Mouse (Mus musculus) thymus, postnatal 4 days (tissue): ENCODE data around the gene Per2.
A peak's percentile ranks its signal among the peaks of the same experiment; 100 is the strongest.

Source experiments
- DNase-seq: peaks from one replicate; pipeline ENCODE4 v3.0.0; 2021

The Per2 gene

DNA sequence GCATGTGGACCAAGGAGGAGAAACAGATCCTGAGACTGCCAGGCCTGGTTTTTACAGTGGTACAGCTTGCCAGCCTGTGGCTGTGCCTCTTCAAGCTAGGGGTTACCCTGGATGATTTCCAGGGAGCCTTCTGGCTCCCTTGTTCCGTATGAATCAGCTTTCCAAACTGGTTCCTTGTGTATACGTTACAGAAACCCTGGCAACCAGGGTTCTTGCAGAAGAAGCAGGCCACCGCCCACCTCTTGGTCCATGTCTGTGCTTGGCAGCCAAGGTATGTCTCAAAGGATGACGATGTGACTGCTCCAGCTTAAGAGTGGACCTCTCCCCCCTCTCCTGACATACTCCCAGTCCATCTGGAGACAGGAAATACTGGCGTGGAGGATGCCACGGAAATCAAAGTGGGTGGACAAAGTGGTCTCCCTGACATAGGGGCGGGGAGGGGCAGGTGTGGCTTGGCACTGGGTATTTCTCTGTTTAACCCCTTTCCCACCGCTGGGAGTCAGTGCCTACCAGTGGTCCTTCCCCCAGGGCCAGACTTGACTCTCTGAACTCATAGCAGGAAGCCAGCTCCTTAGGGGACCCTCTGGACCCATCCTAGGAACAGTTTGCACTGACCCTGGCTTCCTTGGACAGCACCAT is 782 bp downstream of the Per2 start:
- DNase-seq = peak; percentile 23

DNA sequence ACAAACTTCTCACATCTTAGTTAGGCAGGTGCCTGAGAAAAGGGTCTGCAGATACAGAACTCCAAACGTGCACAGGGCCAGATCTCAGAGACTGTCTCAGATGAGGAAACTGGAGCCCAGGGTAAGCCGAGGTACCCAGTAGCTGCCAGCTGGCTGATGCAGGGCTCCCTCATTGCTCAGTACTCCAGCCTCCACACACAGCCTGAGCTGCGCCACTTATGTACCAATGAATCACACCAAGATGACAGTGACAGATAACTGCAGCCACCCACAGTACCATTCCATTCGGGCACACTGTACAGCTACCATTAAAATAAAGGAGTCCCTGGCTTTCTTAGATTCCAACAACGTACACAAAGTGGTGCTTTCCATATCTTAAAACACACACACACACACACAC is 1.4 kb downstream of the Per2 start:
- DNase-seq = no peak

DNA sequence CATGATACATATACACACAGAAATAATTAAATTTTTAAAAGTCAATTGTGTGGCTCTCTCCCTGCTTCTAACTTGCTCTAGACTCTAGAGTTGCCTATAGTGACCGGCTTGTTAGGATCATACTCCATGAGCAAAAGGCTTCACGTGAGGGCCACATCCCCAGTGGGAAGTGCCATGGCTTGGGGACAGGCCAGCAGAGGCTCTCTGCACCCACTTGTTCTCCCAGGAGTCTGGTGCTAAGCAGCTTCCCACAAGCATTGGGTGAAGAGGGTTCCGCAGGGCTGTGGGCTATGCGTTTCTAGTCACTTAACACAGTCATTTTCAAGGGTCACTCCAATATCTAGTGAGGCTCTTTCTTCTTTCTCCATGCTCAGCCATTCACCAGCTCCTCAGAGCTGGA is 2.0 kb downstream of the Per2 start:
- DNase-seq = no peak

DNA sequence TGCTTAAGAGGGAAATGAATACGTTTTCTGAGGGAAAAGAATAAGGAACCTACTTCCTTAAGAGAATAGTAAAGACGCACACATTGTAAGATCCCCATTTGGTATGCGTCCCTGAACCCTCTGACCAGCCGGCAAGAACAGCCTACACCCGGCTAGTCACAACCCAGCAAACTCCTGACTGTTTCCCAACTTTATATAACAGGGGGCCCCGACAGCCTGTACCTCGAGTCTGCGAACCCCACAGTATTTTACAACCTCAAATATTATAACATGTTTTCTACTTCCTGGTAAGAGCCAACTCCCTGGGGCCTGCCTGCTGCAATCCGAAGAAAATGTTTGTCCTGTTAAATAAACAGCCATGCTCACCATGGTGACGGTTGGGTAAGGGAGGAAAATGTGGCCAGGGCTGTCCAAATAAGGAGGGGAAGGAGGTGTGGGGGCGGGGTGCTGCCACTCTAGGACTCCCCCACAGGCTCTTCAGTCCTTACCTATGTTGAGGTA is 2.8 kb downstream of the Per2 start:
- no peak for DNase-seq

GRCm38 (mm10) chr1:91455661-91456161 is 3.4 kb downstream of the Per2 start:
- DNase-seq = no peak

DNA sequence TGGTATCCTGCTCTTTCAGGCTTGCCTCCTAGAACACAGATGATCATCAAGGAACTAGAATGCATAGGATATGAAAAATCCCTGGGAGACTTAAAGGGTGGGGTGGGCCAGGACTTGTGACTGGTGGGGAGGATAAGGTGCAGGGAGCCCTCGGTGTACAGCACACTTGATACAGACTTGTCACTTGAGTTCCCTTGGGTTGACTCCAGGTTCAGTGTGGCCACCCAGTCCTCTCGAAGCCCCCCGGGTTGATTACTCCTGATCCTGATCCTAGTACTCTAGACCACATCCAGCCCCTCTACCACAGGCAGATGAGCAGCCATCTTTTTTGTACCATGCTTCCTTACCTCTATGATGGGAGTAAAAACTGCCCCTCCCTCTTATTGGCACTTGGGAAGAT is 4.2 kb downstream of the Per2 start:
- DNase-seq = no peak

DNA sequence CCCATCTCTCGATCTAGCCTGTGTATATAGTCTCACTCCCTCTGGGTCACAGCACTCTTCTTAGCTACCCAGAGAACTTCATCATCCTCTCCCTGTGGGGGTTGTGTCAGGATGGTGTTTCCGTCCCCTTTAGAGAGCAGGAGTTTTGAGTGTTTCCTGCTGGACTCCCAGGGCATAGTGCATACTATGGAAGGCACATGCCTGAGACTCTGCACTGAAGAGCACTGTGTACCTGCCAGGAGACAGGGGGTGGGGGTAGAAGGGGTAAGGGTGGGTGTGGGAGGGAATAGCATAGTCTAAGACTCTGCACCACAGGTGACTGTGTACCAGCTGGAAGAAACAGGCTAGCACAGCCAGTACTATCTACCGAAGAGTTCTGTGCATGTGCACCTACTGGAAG is 4.8 kb downstream of the Per2 start:
- DNase-seq = no peak

GRCm38 (mm10) chr1:91453932-91454331 is 5.2 kb downstream of the Per2 start:
- DNase-seq = no peak

DNA sequence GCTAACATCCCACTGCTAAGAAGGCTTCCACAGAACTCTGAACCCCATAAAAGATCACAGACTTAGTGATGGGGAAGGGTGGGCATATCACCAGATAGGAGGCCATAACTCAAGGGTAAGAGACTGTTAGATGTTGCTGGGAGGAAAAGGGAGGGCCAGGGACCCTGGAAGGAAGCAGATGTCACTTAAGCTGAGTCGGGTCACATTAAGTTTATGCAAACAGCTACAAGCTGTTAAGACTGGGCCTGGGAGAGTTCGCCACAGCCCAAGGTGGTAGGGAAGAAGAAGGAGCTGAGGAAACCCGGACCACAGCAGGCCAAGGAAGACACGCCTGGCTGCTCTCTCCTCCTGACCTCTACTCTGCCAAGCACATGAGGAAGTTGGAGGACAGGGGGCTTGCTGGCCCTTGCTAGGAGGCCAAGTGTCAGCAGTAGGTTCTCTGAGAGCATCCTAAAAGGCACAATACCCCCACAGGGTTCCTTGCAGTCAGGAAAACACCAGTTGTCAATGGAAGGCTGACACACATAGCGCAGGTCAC is 7.5 kb downstream of the Per2 start:
- no peak for DNase-seq

- no peak for DNase-seq
These were observed 8.3 kb downstream of the Per2 start for GRCm38 (mm10) chr1:91450851-91451250.

DNA sequence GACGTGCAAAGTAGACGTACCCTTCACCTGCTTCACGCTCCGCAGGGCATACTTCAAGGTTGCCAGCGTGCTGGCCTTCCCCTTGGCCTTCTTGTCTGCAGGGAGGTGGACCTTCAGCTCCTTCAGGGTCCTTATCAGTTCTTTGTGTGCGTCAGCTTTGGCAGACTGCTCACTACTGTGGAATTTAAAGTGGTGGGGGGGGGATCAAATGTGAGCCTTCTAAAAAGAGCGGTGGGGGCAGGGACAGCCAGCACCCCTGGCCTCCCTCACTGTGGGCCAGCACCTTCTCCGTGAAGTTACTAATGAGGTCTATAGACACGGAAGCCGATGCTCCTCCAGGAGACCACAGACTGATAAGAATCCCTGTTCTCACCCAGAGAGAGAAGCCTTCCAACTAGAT is 10.4 kb downstream of the Per2 start:
- no peak for DNase-seq

- DNase-seq = no peak
These were observed 12.6 kb downstream of the Per2 start for GRCm38 (mm10) chr1:91446511-91446910.

DNA sequence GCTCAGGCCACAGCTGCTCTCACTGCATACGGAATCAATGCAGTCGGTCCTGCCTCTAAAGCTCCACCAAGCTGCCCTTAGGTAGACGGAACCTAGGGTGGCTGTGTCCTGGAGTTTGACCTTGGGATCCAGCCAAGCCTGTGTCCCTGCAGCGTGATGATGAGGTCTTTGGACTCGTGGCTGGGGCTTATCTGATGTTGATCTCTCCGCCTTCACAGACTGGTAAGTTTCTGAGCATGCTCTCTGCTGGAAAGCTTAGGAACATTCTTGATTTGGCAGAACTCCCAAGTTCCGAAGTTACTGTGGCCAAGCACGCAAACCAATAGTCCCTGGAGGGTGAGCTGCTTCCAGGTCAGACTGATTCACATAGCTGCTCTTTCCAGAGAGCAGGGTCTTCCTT is 13.1 kb downstream of the Per2 start:
- no peak for DNase-seq

DNA sequence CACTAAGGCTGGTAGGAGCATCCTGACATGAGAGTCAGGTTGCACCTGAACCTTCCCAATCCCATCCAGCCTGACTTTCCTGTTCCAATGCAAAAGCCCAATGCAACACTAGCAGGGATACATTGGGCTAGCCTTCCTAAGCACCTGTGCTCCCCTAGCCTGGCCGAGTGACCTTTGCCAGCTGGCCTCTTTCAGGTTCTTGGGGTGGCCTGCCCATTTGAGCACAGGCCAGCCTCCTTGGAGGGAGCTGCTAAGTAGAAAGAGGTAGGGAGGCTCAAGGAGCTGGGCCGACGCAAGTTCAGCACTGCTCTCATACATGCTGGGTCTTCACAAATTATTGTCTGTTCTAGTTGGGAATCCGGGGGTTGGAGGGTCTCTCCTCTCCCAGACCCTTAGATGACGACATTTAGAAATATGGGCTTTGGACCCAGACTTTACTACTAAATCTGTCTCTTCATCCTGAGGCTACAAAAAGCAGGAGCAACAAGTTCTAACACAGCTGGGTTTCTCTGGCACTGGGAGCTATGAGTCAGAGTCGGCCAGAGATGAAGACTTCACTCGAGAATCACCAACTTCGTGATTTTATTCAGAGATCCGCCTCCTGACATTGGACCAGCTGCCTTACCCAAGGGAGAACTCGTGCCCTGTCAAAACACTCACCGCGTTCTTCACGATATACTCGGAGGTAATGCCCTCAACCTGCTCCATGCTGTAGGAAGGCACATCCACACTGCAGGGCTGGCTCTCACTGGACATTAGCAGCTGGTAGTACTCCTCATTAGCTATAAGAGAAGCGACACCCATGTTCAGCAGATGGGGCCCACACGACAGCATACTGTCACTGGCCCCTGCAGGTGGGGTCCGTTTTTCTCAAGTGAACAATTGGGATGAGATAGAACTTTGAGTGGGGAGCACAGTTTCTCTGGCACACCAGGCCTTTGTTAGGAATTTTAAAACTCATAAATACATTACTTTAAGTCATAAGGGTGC is 14.0 kb downstream of the Per2 start:
- DNase-seq = no peak

DNA sequence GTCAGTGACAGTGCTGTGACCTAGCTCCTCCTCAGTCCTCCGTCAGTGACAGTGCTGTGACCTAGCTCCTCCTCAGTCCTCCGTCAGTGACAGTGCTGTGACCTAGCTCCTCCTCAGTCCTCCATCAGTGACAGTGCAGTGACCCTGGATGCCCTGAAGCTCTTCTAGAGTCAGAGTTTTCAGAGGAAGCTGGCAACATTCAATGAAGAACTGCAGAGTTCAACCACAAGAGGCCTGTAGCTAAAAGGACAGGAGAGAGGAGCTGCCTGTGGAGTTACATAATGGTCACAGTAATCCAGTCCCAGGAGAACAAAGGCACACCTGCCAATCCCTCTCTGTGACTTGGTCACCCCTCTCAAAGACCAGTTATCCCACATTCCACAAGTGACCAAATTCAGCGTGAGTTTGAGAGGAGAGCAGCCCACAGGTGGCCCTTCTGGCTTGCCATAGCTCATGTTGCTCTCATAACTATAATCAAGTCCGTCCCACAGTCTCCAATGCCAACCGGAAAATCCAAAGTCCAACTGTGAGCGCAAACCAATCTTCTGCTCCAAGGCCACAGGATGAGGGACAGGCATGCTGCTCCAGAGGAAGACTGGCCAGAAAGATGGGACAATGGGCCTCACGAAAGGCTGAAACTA is 16.7 kb downstream of the Per2 start:
- no peak for DNase-seq

DNA sequence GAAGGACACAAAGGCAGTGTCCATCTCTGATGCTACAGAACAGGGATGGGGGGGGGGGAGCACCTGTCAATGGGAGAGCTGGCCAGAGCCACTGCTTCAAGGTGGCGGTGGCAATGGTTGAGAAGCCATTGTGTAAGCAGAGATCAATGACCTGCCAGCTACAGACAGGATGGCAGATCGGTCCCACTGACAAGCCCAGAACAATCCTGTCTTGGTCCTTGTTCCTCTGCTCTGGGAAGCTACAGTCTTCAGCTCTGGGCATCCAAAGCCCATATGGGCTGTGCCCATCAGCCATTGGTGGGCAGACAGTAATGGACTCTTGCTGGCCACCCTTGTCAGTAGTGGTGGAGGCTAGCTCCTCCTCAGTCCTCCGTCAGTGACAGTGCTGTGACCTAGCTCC is 17.3 kb downstream of the Per2 start:
- no peak for DNase-seq

DNA sequence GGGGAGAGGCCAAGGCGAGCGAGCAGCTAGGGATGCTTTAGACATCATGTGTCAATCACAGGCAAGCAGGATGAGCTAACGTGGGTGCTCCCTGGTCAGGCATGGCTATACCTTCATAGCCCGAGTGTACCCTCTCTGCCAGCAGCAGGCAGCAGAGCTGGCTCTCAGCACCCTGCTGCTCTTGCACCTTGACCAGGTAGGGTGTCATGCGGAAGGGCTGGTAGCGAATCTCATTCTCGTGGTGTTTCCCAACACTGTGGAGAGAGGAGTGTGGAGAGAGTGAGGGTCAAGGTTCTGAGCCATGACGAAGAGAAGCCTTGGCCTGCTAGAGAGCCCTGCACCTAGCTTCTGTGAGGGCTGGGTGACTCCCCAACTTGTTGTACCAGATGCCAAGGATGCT is 19.3 kb downstream of the Per2 start:
- no peak for DNase-seq

DNA sequence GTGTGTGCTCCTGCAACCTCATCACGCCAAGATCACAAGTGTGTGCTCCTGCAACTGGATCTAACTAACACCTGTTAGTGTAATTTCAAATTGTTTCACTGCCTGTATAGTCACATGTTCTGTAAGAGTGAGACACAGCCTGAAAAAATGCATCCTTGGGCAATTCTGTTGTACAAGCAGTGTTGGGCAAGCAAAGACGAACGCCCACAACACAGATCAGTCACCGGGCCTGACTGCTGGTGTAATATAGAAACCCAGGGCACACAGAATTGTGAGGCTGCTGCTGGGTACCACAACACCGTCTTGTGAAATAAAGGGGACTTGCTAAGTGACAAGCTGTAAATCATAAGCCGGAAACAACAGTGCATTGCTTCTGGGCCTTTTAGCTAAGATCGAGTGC is 21.6 kb downstream of the Per2 start:
- DNase-seq = no peak

DNA sequence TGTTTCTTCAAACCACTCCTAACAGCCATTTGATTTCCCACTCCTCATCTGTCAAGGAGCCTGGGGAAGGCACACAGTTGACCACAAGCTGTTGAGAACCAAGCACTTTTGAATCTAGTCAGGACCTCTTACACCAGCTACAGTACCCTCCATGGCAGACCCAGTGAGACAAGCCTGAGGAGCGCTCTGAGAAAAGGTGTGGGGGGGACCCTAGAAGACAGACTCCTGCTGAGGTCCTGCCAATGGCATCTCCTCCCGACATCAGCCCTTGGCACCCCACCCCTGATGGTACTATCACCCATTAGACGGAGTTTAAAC is 22.1 kb downstream of the Per2 start:
- no peak for DNase-seq

DNA sequence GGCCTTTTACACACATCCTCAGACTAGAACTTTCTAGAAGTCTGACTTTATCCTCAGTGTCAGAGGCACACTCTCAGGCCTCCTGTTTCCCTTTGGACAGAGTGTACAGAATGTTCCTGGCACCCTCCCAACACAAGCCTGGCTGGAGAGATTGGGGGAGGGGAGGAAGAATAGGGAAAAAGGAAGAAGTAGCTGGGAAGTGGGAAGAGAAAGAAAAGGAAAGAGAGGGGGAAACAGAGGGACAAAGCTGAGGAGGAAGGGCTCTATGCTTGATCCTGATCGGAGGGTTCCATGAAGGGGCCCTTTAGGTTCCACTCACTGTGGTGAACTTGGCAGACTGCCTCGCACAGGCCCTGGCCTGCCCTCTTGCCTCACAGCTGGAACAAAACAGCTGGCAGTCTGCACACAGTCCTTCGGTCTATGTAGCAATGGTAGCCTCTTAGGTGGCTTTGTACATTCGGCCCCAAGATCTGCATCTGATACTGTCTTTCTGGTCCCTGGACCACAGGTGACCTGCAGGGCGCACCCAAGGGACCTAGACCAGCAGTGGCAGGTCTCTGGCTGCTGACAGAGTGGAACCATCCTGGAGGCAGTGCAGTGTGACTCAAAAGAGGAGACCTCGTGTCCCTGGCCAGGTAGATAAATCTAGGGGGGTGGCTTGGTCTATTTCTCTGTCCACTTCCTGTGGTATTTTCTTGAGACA is 22.6 kb downstream of the Per2 start:
- no peak for DNase-seq

DNA sequence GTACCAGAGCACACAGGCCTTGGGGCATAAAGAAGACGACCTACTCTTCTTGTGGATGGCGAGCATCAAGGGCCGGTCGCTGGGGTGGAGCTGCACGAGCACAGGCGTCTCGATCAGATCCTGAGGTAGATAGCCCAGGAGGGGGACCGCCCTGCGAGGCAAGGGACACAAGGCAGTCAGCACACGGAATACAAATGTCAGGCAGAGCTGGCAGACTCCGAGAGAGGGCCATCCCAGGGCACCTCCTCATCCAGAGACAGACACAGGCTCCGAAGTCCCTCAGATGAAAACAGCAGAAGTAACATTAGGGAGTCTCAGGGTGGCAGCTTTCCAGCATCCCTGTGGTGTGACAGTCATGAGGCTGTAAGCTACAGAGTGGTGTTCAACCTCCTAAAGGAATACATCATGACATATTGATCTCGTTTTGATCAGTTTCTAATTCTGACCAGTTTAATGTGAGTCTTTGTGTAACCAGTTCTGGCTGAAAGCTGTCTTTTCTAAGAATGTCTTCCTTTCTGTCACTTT is 23.5 kb downstream of the Per2 start:
- DNase-seq = no peak

GRCm38 (mm10) chr1:91434905-91435304 is 24.2 kb downstream of the Per2 start:
- no peak for DNase-seq

GRCm38 (mm10) chr1:91430761-91431160 is 28.4 kb downstream of the Per2 start:
- no peak for DNase-seq
